Mouse (Mus musculus) left cerebral cortex, adult 2 months (tissue): ENCODE measurements around the gene Atxn2l. TPM values are rescaled to one million over a fixed set of nuclear protein-coding genes. Genes with fewer than 3 reads are reported as not detected.

Source experiments
- DNase-seq, 2 experiments: peaks; one replicate each; pipeline ENCODE4 v3.0.0; 2021 to 2022; ENCODE audit warnings: low spot score in 2 of 2, mixed read lengths in 1 of 2; ENCODE audit errors: extremely low spot score in 1 of 2
- H3K27ac ChIP-seq: fragments of 200-600 bp; 2 replicates; pipeline ENCODE4 v1.8.1; 2022
- H3K4me3 ChIP-seq: fragments of 200-600 bp; 2 replicates; pipeline ENCODE4 v1.8.1; 2022
- CTCF ChIP-seq: fragments of 200-600 bp; IDR thresholded peaks from 2 replicates; pipeline ENCODE4 v1.8.1; 2022; ENCODE audit warnings: antibody characterized with exemption, mild to moderate bottlenecking, moderate library complexity
- intact Hi-C: fragments of 180-260 bp; cut with DNase I; formaldehyde crosslinking; loops from one replicate; pipeline ENCODE4 v1.15.1; 2025
- total RNA-seq, 2 experiments: library from RNA; stranded (reverse); gene quantifications; 2 replicates each; pipeline ENCODE4 v1.2.3; 2021

Atxn2l gene
- total RNA-seq, 2 experiments from 2014 or later: 131 to 139 TPM

GRCm38 (mm10) chr7:126458844-126459618 is 44.2 kb downstream of the Atxn2l start:
- Histone ChIP-seq H3K27ac (no peak overlapping the region), H3K4me3 (no peak overlapping the region)
- no peak for DNase-seq
- TF ChIP-seq CTCF: no peak
- intact Hi-C loops: loop anchor here (5.0 kb wide), 1 partner anchor 127 kb away; no protein-coding TSS in a partner anchor

- intact Hi-C loops: loop anchor here (5.0 kb wide), 1 partner anchor 126 kb away; no protein-coding TSS in a partner anchor
- no peak overlapping the region for H3K27ac ChIP-seq
- no peak for TF ChIP-seq CTCF
- DNase-seq: no peak
- no peak overlapping the region for H3K4me3 ChIP-seq
These were observed 45.0 kb downstream of the Atxn2l start for GRCm38 (mm10) chr7:126458225-126458624.

GRCm38 (mm10) chr7:126456382-126457266 is 46.6 kb downstream of the Atxn2l start:
- no peak overlapping the region for H3K4me3 ChIP-seq
- intact Hi-C loops: loop anchor here (5.0 kb wide), 1 partner anchor 124 kb away; no protein-coding TSS in a partner anchor
- TF ChIP-seq CTCF: no peak
- DNase-seq: no peak
- H3K27ac ChIP-seq: no peak overlapping the region

GRCm38 (mm10) chr7:126455242-126455641 is 48.0 kb downstream of the Atxn2l start:
- intact Hi-C loops: loop anchor here (5.0 kb wide), 1 partner anchor 123 kb away; no protein-coding TSS in a partner anchor
- no peak for DNase-seq
- Histone ChIP-seq H3K4me3 (no peak overlapping the region), H3K27ac (no peak overlapping the region)
- no peak for TF ChIP-seq CTCF

- TF ChIP-seq CTCF: no peak
- intact Hi-C loops: no loop called here
- Histone ChIP-seq H3K27ac (no peak overlapping the region), H3K4me3 (no peak overlapping the region)
- no peak for DNase-seq
These were observed 49.4 kb downstream of the Atxn2l start for GRCm38 (mm10) chr7:126453861-126454260.

- intact Hi-C loops: no loop called here
- H3K27ac ChIP-seq: no peak overlapping the region
- DNase-seq: no peak
- no peak for TF ChIP-seq CTCF
- H3K4me3 ChIP-seq: no peak overlapping the region
These were observed 51.0 kb downstream of the Atxn2l start for GRCm38 (mm10) chr7:126452244-126452643.

GRCm38 (mm10) chr7:126450641-126451040 is 52.6 kb downstream of the Atxn2l start:
- DNase-seq: no peak
- no peak overlapping the region for H3K27ac ChIP-seq
- TF ChIP-seq CTCF: no peak
- intact Hi-C loops: no loop called here
- no peak overlapping the region for H3K4me3 ChIP-seq

- no peak for TF ChIP-seq CTCF
- Histone ChIP-seq H3K27ac (no peak overlapping the region), H3K4me3 (no peak overlapping the region)
- DNase-seq: no peak
- intact Hi-C loops: no loop called here
These were observed 53.2 kb downstream of the Atxn2l start for GRCm38 (mm10) chr7:126449991-126450390.

- DNase-seq: no peak
- no peak for TF ChIP-seq CTCF
- Histone ChIP-seq H3K27ac (no peak overlapping the region), H3K4me3 (no peak overlapping the region)
- intact Hi-C loops: no loop called here
These were observed 54.8 kb downstream of the Atxn2l start for GRCm38 (mm10) chr7:126448481-126448880.

GRCm38 (mm10) chr7:126446217-126446616 is 57.0 kb downstream of the Atxn2l start:
- intact Hi-C loops: no loop called here
- H3K4me3 ChIP-seq: no peak overlapping the region
- H3K27ac ChIP-seq: no peak overlapping the region
- TF ChIP-seq CTCF: no peak
- no peak for DNase-seq

GRCm38 (mm10) chr7:126445104-126445815 is 58.0 kb downstream of the Atxn2l start:
- no peak overlapping the region for H3K4me3 ChIP-seq

GRCm38 (mm10) chr7:126444536-126444935 is 58.7 kb downstream of the Atxn2l start:
- Histone ChIP-seq H3K27ac (no peak overlapping the region), H3K4me3 (no peak overlapping the region)
- TF ChIP-seq CTCF: no peak
- intact Hi-C loops: no loop called here
- DNase-seq: no peak

More at GRCm38 (mm10) chr7:126445104-126445815, 58.0 kb downstream of the Atxn2l start:
- no peak for DNase-seq
- no peak for TF ChIP-seq CTCF
- H3K27ac ChIP-seq: no peak overlapping the region
- intact Hi-C loops: no loop called here
